Mouse (Mus musculus) heart, adult 2 months (tissue): ENCODE data around the gene Sprn.

Source experiments
- CTCF ChIP-seq: fragments of 200-600 bp; IDR thresholded peaks from 2 replicates; pipeline ENCODE4 v1.8.1; 2022; ENCODE audit warnings: antibody characterized with exemption, mild to moderate bottlenecking, moderate library complexity
- EP300 ChIP-seq: fragments of 200-500 bp; IDR thresholded peaks from 2 replicates; pipeline ENCODE4 v1.6.1; 2011; ENCODE audit warnings: low read depth, low read length, control low read depth; ENCODE audit not compliant: insufficient read depth
- POLR2A ChIP-seq: fragments of 200-500 bp; IDR thresholded peaks from 2 replicates; pipeline ENCODE4 v1.6.1; 2011; ENCODE audit warnings: mild to moderate bottlenecking, low read depth, low read length, control low read depth; ENCODE audit not compliant: insufficient read depth

DNA sequence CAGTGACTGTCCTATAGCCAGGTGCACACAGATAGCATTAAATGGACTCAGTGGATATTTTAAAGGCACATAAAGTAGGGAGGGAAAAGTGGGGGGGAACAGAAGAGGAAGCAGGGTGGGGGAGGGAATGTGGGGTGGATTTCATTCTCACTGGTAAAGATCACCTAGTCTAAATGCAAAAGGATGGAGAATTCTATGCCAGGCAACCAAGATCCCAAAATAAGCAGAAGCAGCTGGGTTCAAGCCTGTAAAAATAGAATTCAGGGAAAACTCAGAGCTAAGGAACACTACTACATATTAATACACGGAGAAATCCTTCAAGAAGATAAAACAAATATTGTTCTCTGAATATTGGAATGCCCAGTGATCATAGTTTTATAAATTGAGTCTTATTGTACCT is 13.3 kb upstream of the Sprn start:
- no peak for TF ChIP-seq CTCF
- TF ChIP-seq POLR2A: no peak
- TF ChIP-seq EP300: no peak
